Mouse (Mus musculus): ENCODE measurements at regions not wholly inside any gene's neighbourhood (a gene's known extent, or its start where the extent isn't known, plus 50 kb on each side); places are given as distances from the start of the nearest gene placed in this dataset.

GRCm38 (mm10) chr4:6596321-6596720, 1642.5 kb downstream of the Car8 start:
- TF ChIP-seq EP300 (IDR thresholded peaks at IDR 0.05; ENCODE audit: low read depth): no peak
- no peak for TF ChIP-seq CTCF (IDR thresholded peaks at IDR 0.05; ENCODE audit: low read depth)

Measured in liver, embryonic 14.5 days (tissue).